Mouse (Mus musculus) forebrain, postnatal 0 days (tissue): ENCODE measurements around the gene Arvcf. TPM values are rescaled to one million over a fixed set of nuclear protein-coding genes. Genes with fewer than 3 reads are reported as not detected.
A peak's percentile ranks its signal among the peaks of the same experiment; 100 is the strongest.

ENCODE experiments used
- ATAC-seq: fragments of 200-750 bp; cut with Nextera tagmentation; 2 replicates; pipeline ENCODE4 v1.8.0; 2017; ENCODE audit warnings: mild to moderate bottlenecking, moderate library complexity
- DNase-seq: peaks from one replicate; pipeline ENCODE4 v3.0.0-alpha.2; 2015
- H3K27ac ChIP-seq: fragments of 300-500 bp; sonication (generic); 2 replicates; pipeline ENCODE4 v1.5.1; 2014; ENCODE audit warnings: low read depth, mild to moderate bottlenecking, antibody characterized with exemption, low read length, moderate library complexity, mixed read lengths
- H3K27me3 ChIP-seq: fragments of 300-500 bp; sonication (generic); 2 replicates; pipeline ENCODE4 v1.6.1; 2014; ENCODE audit warnings: mild to moderate bottlenecking, low read length, mixed read lengths; ENCODE audit not compliant: insufficient read depth
- H3K36me3 ChIP-seq: fragments of 300-500 bp; sonication (generic); 2 replicates; pipeline ENCODE4 v1.6.1; 2014; ENCODE audit warnings: mild to moderate bottlenecking, moderate library complexity; ENCODE audit not compliant: insufficient read depth
- H3K4me1 ChIP-seq: fragments of 300-500 bp; sonication (generic); 2 replicates; pipeline ENCODE4 v1.6.1; 2014; ENCODE audit warnings: antibody characterized with exemption; ENCODE audit not compliant: insufficient read depth
- H3K4me2 ChIP-seq: fragments of 300-500 bp; sonication (generic); 2 replicates; pipeline ENCODE4 v1.6.1; 2014; ENCODE audit warnings: low read depth, mild to moderate bottlenecking, moderate library complexity
- H3K4me3 ChIP-seq: fragments of 300-500 bp; sonication (generic); 2 replicates; pipeline ENCODE4 v1.5.1; 2014; ENCODE audit warnings: low read depth, low read length, mixed read lengths
- H3K9ac ChIP-seq: fragments of 300-500 bp; sonication (generic); 2 replicates; pipeline ENCODE4 v1.6.1; 2014; ENCODE audit warnings: mild to moderate bottlenecking
- H3K9me3 ChIP-seq: fragments of 300-500 bp; sonication (generic); 2 replicates; pipeline ENCODE4 v1.6.1; 2016; ENCODE audit warnings: low read length
- CTCF ChIP-seq: sonication (generic); IDR thresholded peaks from 2 replicates; pipeline ENCODE4 v1.5.1; 2016; ENCODE audit warnings: antibody characterized with exemption, control low read depth, low read depth
- WGBS: fragments of 180-500 bp; shearing (Covaris S2); extraction: QIAGEN DNeasy Blood & Tissue Kit; methylation state at CpG from one replicate; pipeline ENCODE4 v1.1.7; 2014; 5-methylcytosine and 5-hydroxymethylcytosine counted together
- polyA plus RNA-seq: library from polyadenylated mRNA; unstranded; fragments of >200 nt; fragmentation: Nextera tagmentation; extraction: Ambion mirVana; gene quantifications from 2 replicates; pipeline ENCODE4 v1.2.1, GENCODE M21; 2015
- total RNA-seq: library from RNA; depleted of rRNA; stranded (reverse); fragments of >200 nt; gene quantifications from 2 replicates; pipeline ENCODE4 v1.2.3, GENCODE M21; 2014

Gene Arvcf
- total and polyA plus RNA-seq, 2 experiments from 2014 or later = 42.8 to 120 TPM

DNA sequence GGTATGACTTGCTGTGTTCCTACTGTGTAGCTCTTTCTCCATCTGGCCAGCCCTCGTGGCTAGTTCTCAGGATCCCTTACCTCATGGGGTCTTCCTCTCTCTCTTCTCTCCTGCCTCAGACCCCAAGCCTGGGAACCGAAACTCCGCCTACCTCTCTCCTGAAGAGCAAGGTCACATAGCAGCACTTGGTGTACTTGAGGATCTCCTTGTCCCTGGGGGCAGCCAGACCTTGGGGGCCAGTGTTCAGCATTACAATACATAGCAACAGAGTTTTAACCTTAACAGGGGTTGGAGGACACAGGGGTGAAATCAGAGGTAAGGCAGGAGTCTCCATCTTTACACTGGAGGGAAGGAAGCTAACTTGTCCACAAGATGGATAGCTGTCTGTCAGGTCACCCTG is 39.0 kb downstream of the Arvcf start:
- H3K36me3 ChIP-seq = no peaks in the 10 kb centered on the region
- 61% methylated on average over 3 of the region's 3 CpGs for WGBS
- ATAC-seq (no peak), DNase-seq (no peak)
- no peak overlapping the region for H3K4me3 ChIP-seq
- H3K4me1 ChIP-seq = 0 out of 2 replicates have a peak, but pooled peaks cover 2% of the 10 kb centered on the region
- no peak for TF ChIP-seq CTCF
- H3K4me2 ChIP-seq = no peak overlapping the region
- H3K27ac ChIP-seq = no peak overlapping the region
- H3K9ac ChIP-seq = no peak overlapping the region
- no peaks in the 10 kb centered on the region for H3K27me3 ChIP-seq
- H3K9me3 ChIP-seq = no peaks in the 10 kb centered on the region

DNA sequence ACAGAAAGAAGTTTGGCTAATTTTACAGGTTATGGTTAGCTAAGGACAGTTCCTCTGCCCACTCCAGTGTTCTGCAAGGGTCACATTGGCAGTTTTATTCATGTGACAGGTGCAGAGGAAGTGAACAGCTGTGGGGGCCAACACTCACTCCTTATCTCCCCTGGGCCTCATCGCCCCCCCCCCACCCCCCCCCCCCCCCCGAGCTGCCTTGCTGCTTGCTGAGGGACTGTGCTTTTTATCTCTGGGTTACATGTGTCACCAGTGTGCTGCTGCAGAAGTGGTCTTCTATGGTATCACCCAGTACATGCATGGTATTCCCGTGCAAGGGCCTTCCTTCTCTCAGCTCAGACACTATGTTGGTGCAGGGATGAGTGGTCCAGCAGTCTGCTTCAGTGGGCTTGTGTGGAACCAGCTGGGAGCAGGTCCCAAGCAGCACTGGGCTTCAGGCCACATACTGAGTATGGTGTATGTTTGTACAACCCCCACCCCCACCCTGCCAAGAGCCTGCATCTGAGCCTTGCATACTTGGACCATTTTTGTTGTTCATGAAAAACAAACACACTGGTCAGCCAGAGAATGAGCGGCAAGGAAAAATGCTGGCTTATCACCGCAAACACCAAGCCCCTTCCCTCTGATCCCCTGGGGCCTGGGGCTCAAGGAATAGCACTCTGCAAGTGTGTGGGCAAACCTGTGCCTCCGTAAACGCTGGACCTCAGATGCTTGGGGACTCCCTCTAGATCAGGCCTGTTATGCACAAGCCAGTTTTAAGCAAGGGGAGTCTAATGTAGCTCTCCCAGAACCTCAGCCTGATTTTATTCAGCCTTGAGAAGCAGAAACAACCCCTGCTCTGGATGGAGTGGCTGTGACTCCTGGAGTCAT is 40.0 kb downstream of the Arvcf start:
- H3K4me1 ChIP-seq = no peaks in the 10 kb centered on the region; the same call in 1 of the 2 replicates
- WGBS = 40% methylated on average over 6 of the region's 7 CpGs

DNA sequence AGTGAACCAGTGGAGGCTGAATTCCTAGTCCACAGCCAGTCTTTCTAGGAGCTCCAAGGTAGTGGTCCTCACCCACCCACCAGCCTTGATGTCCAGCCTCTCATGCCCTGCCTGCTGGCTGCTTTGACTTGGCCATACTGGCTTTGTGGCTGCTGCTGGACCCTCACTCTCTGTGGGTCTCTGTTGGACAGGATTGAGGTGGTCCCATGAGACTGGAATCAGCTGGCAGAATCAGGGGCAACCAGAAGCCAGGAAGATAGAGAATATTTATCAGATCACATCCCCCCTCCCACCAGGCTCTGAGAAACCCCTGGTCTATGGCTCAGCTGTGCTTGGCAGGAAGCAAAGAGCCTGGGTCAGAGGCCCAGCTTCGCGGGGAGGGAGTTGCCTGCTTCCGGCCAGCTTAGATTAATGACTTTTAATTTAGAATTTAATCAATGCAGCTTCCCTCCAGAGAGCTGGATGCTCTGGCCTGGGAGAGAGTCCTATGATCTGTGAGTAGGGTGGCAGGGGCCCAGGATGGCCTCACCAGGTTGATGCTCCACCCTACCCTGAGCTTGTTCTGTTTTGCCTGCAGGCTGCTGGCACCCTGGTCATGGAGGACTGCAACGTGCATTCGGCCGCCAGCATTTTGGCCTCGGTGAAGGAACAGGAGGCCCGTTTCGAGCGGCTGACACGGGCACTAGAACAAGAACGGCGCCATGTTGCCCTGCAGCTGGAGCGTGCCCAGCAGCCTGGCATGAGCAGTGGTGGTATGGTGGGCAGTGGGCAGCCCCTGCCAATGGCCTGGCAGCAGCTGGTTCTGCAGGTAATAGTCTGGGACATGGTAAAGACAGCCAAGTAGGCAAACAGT is 40.8 kb downstream of the Arvcf start:
- no peak overlapping the region for H3K4me2 ChIP-seq
- WGBS = 78% methylated on average over 14 of the region's 14 CpGs
- H3K9ac ChIP-seq = no peak overlapping the region
- H3K27me3 ChIP-seq = no peaks in the 10 kb centered on the region
- no peak for TF ChIP-seq CTCF
- peaks cover 7% of the 10 kb centered on the region; the same call in 1 of the 2 replicates for H3K4me1 ChIP-seq
- no peak overlapping the region for H3K4me3 ChIP-seq
- DNase-seq (no peak), ATAC-seq (no peak)
- no peaks in the 10 kb centered on the region for H3K9me3 ChIP-seq
- H3K36me3 ChIP-seq = no peaks in the 10 kb centered on the region
- no peak overlapping the region; the same call in 1 of the 2 replicates for H3K27ac ChIP-seq

More for the DNA sequence above, 40.0 kb downstream of the Arvcf start:
- no peaks in the 10 kb centered on the region for H3K36me3 ChIP-seq
- no peak overlapping the region for H3K4me2 ChIP-seq
- H3K27me3 ChIP-seq = no peaks in the 10 kb centered on the region
- peak; percentile 25 for DNase-seq
- ATAC-seq = peak; percentile 32; the same call in 1 of the 2 replicates
- H3K9me3 ChIP-seq = no peaks in the 10 kb centered on the region
- H3K27ac ChIP-seq = peak overlapping the region; percentile 45; the same call in 1 of the 2 replicates
- no peak overlapping the region for H3K4me3 ChIP-seq
- no peak overlapping the region for H3K9ac ChIP-seq
- no peak for TF ChIP-seq CTCF

DNA sequence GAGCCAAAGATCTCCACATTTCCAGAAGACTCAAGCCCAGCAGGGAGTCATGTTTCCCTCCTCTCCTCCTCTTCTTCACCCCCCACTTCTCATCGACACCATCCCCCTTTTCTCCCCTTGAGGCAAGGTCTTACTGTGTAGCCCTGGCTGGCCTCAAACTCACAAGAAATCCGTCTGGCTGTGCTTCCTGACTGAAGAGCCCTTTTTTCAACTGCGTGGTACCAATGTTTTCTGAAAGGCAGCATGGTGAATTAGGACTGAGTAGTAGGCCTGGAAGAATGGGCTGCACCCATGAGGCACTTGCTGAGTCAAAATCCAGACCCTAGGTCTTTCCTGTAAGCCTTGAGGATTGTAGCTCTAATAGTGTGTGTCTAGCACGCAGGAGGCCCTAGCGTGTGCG is 42.4 kb downstream of the Arvcf start:
- Histone ChIP-seq H3K4me2 (no peak overlapping the region), H3K27ac (no peak overlapping the region), H3K4me3 (no peak overlapping the region), H3K27me3 (no peaks in the 10 kb centered on the region), H3K9me3 (no peaks in the 10 kb centered on the region), H3K9ac (no peak overlapping the region), H3K36me3 (no peaks in the 10 kb centered on the region), H3K4me1 (peaks cover 18% of the 10 kb centered on the region; the same call in 1 of the 2 replicates)
- 81% methylated on average over 6 of the region's 6 CpGs for WGBS
- TF ChIP-seq CTCF = no peak
- ATAC-seq (no peak), DNase-seq (no peak)

DNA sequence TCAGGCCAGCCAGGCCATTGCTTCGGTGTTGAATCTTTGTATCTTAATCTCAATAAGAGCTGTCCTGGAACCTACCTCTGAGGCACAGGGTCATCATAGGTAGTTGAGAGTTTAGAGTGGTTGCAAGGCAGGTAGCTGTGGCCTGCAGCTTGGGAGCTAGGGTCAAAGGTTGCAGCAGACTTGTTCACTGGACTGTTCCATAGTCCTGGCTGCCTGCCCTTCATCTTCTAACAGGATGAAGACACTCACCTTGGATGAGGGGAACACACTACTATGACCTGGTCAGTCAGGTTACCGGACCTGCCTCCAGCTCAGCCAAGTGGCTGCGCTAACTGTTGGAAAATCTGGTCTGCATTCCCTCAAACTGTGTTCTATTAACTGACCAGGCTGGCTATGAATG is 43.1 kb downstream of the Arvcf start:
- no peak overlapping the region for H3K9ac ChIP-seq
- H3K4me1 ChIP-seq = peaks cover 18% of the 10 kb centered on the region; the same call in 1 of the 2 replicates
- WGBS = 95% methylated on average over 3 of the region's 3 CpGs
- no peak for TF ChIP-seq CTCF
- no peak overlapping the region for H3K4me3 ChIP-seq
- H3K4me2 ChIP-seq = no peak overlapping the region
- DNase-seq (no peak), ATAC-seq (no peak)
- no peaks in the 10 kb centered on the region for H3K36me3 ChIP-seq
- no peak overlapping the region for H3K27ac ChIP-seq
- H3K27me3 ChIP-seq = no peaks in the 10 kb centered on the region
- H3K9me3 ChIP-seq = no peaks in the 10 kb centered on the region

DNA sequence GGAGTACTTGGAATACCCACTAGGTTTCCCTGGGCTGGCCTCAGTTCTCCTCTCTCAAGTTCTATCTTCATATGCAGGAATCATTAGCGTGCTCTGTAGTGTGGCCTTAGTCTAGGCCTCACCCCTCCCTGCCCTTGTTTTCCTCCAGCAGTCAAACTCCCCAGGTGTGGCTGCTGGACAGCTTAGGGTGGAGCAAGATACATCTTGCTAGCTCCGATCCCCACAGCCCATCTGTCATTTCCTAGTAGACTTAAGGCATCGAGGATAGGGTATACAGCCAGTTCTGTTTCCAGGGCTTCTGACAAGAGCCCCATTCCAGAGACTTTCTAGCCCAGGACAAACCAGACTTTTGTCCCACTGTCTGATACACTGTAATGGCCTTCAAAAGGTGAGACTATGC is 43.7 kb downstream of the Arvcf start:
- WGBS = 90% methylated on average over 3 of the region's 3 CpGs
- Histone ChIP-seq H3K4me3 (no peak overlapping the region), H3K4me2 (no peak overlapping the region), H3K27ac (no peak overlapping the region), H3K4me1 (peaks cover 18% of the 10 kb centered on the region; the same call in 1 of the 2 replicates), H3K9ac (no peak overlapping the region), H3K27me3 (no peaks in the 10 kb centered on the region), H3K9me3 (no peaks in the 10 kb centered on the region), H3K36me3 (no peaks in the 10 kb centered on the region)
- no peak for TF ChIP-seq CTCF
- DNase-seq (no peak), ATAC-seq (no peak)
